Mouse (Mus musculus): ENCODE measurements around the gene Zc3h12b. TPM values are rescaled to one million over a fixed set of nuclear protein-coding genes. Genes with fewer than 3 reads are reported as not detected.

Gene Zc3h12b
- polyA plus RNA-seq (2016; fragmentation: Nextera tagmentation; extraction: Ambion mirVana), result 2.7 and 2.8 TPM in 2 replicates

- Histone ChIP-seq H3K9me3 (no peaks in the 10 kb centered on the region), H3K4me1 (no peaks in the 10 kb centered on the region), H3K36me3 (no peaks in the 10 kb centered on the region), H3K27ac (0 out of 2 replicates have a peak within 1 kb of the TSS, but pooled peaks have one; percentile 32), H3K4me3 (peak within 1 kb of the TSS; percentile 42), H3K9ac (peak within 1 kb of the TSS; percentile 38; the same call in 1 of the 2 replicates), H3K4me2 (replicated peaks) (peak within 1 kb of the TSS; percentile 53), H3K27me3 (replicated peaks) (no peaks in the 10 kb centered on the region)
- peak; percentile 99 for ATAC-seq (ENCODE audit: low FRiP score, low read depth)
- WGBS, result 15% methylated on average over 42 of the region's 46 CpGs
Observed at GRCm38 (mm10) chrX:95711227-95712111, at the start of gene Zc3h12b. TSS of gene Zc3h12b (plus strand) at chrX:95711678.

GRCm38 (mm10) chrX:95682206-95682605 is 29.3 kb upstream of the Zc3h12b start:
- Histone ChIP-seq H3K4me2 (replicated peaks) (no peak overlapping the region), H3K9ac (no peak overlapping the region), H3K4me3 (no peak overlapping the region), H3K9me3 (no peaks in the 10 kb centered on the region), H3K27ac (no peak overlapping the region), H3K36me3 (no peaks in the 10 kb centered on the region), H3K27me3 (replicated peaks) (no peaks in the 10 kb centered on the region), H3K4me1 (no peaks in the 10 kb centered on the region)
- WGBS, result 84% methylated on average over 1 of the region's 1 CpGs
- ATAC-seq (ENCODE audit: low FRiP score, low read depth), result no peak

GRCm38 (mm10) chrX:95687119-95687518 is 24.4 kb upstream of the Zc3h12b start:
- 77% methylated on average over 1 of the region's 1 CpGs for WGBS
- ATAC-seq (ENCODE audit: low FRiP score, low read depth), result no peak
- no peak overlapping the region for H3K9ac ChIP-seq
- H3K4me1 ChIP-seq, result no peaks in the 10 kb centered on the region
- no peaks in the 10 kb centered on the region for H3K27me3 ChIP-seq (replicated peaks)
- H3K27ac ChIP-seq, result no peak overlapping the region
- H3K36me3 ChIP-seq, result no peaks in the 10 kb centered on the region
- no peak overlapping the region for H3K4me3 ChIP-seq
- H3K4me2 ChIP-seq (replicated peaks), result no peak overlapping the region
- H3K9me3 ChIP-seq, result no peaks in the 10 kb centered on the region

- no peak overlapping the region for H3K9ac ChIP-seq
- no peak overlapping the region for H3K27ac ChIP-seq
- H3K27me3 ChIP-seq (replicated peaks), result no peaks in the 10 kb centered on the region
- no peak overlapping the region for H3K4me2 ChIP-seq (replicated peaks)
- no peaks in the 10 kb centered on the region for H3K4me1 ChIP-seq
- no peaks in the 10 kb centered on the region for H3K36me3 ChIP-seq
- no peaks in the 10 kb centered on the region for H3K9me3 ChIP-seq
- ATAC-seq (ENCODE audit: low FRiP score, low read depth), result no peak
- WGBS, result 37% methylated on average over 2 of the region's 2 CpGs
- H3K4me3 ChIP-seq, result no peak overlapping the region
Observed at GRCm38 (mm10) chrX:95738253-95738652, 26.8 kb downstream of the Zc3h12b start.

- ATAC-seq (ENCODE audit: low FRiP score, low read depth), result no peak
- no peak overlapping the region for H3K27ac ChIP-seq
- no peak overlapping the region for H3K4me3 ChIP-seq
- 71% methylated on average over 3 of the region's 3 CpGs for WGBS
- H3K4me1 ChIP-seq, result no peaks in the 10 kb centered on the region
- no peak overlapping the region for H3K4me2 ChIP-seq (replicated peaks)
- H3K36me3 ChIP-seq, result no peaks in the 10 kb centered on the region
- no peaks in the 10 kb centered on the region for H3K9me3 ChIP-seq
- H3K9ac ChIP-seq, result no peak overlapping the region
- no peaks in the 10 kb centered on the region for H3K27me3 ChIP-seq (replicated peaks)
Observed at GRCm38 (mm10) chrX:95795881-95796280, 84.4 kb downstream of the Zc3h12b start.

- no peak overlapping the region for H3K4me2 ChIP-seq (replicated peaks)
- no peaks in the 10 kb centered on the region for H3K36me3 ChIP-seq
- no peaks in the 10 kb centered on the region for H3K9me3 ChIP-seq
- no peak overlapping the region for H3K27ac ChIP-seq
- no peak for ATAC-seq (ENCODE audit: low FRiP score, low read depth)
- H3K9ac ChIP-seq, result no peak overlapping the region
- no peak overlapping the region for H3K4me3 ChIP-seq
- 80% methylated on average over 1 of the region's 1 CpGs for WGBS
- no peaks in the 10 kb centered on the region for H3K4me1 ChIP-seq
- no peaks in the 10 kb centered on the region for H3K27me3 ChIP-seq (replicated peaks)
Observed at GRCm38 (mm10) chrX:95801790-95802189, 90.3 kb downstream of the Zc3h12b start.

- WGBS, result 69% methylated on average over 13 of the region's 14 CpGs
- H3K9ac ChIP-seq, result no peak overlapping the region
- H3K36me3 ChIP-seq, result no peaks in the 10 kb centered on the region
- H3K4me3 ChIP-seq, result no peak overlapping the region
- no peak for ATAC-seq (ENCODE audit: low FRiP score, low read depth)
- no peak overlapping the region for H3K27ac ChIP-seq
- H3K9me3 ChIP-seq, result no peaks in the 10 kb centered on the region
- no peak overlapping the region for H3K4me2 ChIP-seq (replicated peaks)
- no peaks in the 10 kb centered on the region for H3K27me3 ChIP-seq (replicated peaks)
- H3K4me1 ChIP-seq, result no peaks in the 10 kb centered on the region
Observed at GRCm38 (mm10) chrX:95852806-95853205, 141.3 kb downstream of the Zc3h12b start.

GRCm38 (mm10) chrX:95881111-95881510 is 169.6 kb downstream of the Zc3h12b start:
- no peak for ATAC-seq (ENCODE audit: low FRiP score, low read depth)
- no peaks in the 10 kb centered on the region for H3K36me3 ChIP-seq
- H3K4me1 ChIP-seq, result no peaks in the 10 kb centered on the region
- H3K27ac ChIP-seq, result no peak overlapping the region
- no peaks in the 10 kb centered on the region for H3K9me3 ChIP-seq
- no peak overlapping the region for H3K4me3 ChIP-seq
- H3K4me2 ChIP-seq (replicated peaks), result no peak overlapping the region
- H3K9ac ChIP-seq, result no peak overlapping the region
- no peaks in the 10 kb centered on the region for H3K27me3 ChIP-seq (replicated peaks)

- Histone ChIP-seq H3K4me3 (no peak overlapping the region), H3K4me1 (no peaks in the 10 kb centered on the region), H3K4me2 (replicated peaks) (no peak overlapping the region), H3K27me3 (replicated peaks) (no peaks in the 10 kb centered on the region), H3K36me3 (no peaks in the 10 kb centered on the region), H3K9me3 (no peaks in the 10 kb centered on the region), H3K9ac (no peak overlapping the region), H3K27ac (no peak overlapping the region)
- no peak for ATAC-seq (ENCODE audit: low FRiP score, low read depth)
- 85% methylated on average over 3 of the region's 3 CpGs for WGBS
Observed at GRCm38 (mm10) chrX:95902716-95903115, 191.2 kb downstream of the Zc3h12b start.

GRCm38 (mm10) chrX:95935481-95935880 is 224.0 kb downstream of the Zc3h12b start:
- no peak overlapping the region for H3K4me3 ChIP-seq
- H3K9ac ChIP-seq, result no peak overlapping the region
- no peak overlapping the region for H3K27ac ChIP-seq
- H3K36me3 ChIP-seq, result peaks cover 21% of the 10 kb centered on the region
- no peaks in the 10 kb centered on the region for H3K27me3 ChIP-seq (replicated peaks)
- no peaks in the 10 kb centered on the region for H3K9me3 ChIP-seq
- no peak for ATAC-seq (ENCODE audit: low FRiP score, low read depth)
- H3K4me2 ChIP-seq (replicated peaks), result no peak overlapping the region
- no peaks in the 10 kb centered on the region for H3K4me1 ChIP-seq
- WGBS, result 91% methylated on average over 2 of the region's 2 CpGs

GRCm38 (mm10) chrX:95945496-95945895 is 234.0 kb downstream of the Zc3h12b start:
- H3K4me2 ChIP-seq (replicated peaks), result no peak overlapping the region
- ATAC-seq (ENCODE audit: low FRiP score, low read depth), result no peak
- 93% methylated on average over 2 of the region's 2 CpGs for WGBS

GRCm38 (mm10) chrX:95948135-95948534 is 236.7 kb downstream of the Zc3h12b start:
- peaks cover 9% of the 10 kb centered on the region for H3K36me3 ChIP-seq
- no peaks in the 10 kb centered on the region for H3K27me3 ChIP-seq (replicated peaks)
- no peak overlapping the region for H3K27ac ChIP-seq
- H3K4me1 ChIP-seq, result no peaks in the 10 kb centered on the region
- no peak overlapping the region for H3K9ac ChIP-seq
- WGBS, result 91% methylated on average over 4 of the region's 4 CpGs
- no peak for ATAC-seq (ENCODE audit: low FRiP score, low read depth)
- no peak overlapping the region for H3K4me3 ChIP-seq
- H3K9me3 ChIP-seq, result no peaks in the 10 kb centered on the region
- no peak overlapping the region for H3K4me2 ChIP-seq (replicated peaks)

More at GRCm38 (mm10) chrX:95945496-95945895, 234.0 kb downstream of the Zc3h12b start:
- Histone ChIP-seq H3K27ac (no peak overlapping the region), H3K4me3 (no peak overlapping the region), H3K36me3 (peaks cover 12% of the 10 kb centered on the region), H3K4me1 (no peaks in the 10 kb centered on the region), H3K9me3 (no peaks in the 10 kb centered on the region), H3K27me3 (replicated peaks) (no peaks in the 10 kb centered on the region), H3K9ac (no peak overlapping the region)

- H3K27ac ChIP-seq, result no peak overlapping the region
- no peak overlapping the region for H3K4me2 ChIP-seq (replicated peaks)
- H3K36me3 ChIP-seq, result peaks cover 4% of the 10 kb centered on the region; the same call in 1 of the 2 replicates
- no peak for ATAC-seq (ENCODE audit: low FRiP score, low read depth)
- no peak overlapping the region for H3K4me3 ChIP-seq
- H3K9ac ChIP-seq, result no peak overlapping the region
- 52% methylated on average over 3 of the region's 3 CpGs for WGBS
- peaks cover 2% of the 10 kb centered on the region; the same call in 1 of the 2 replicates for H3K4me1 ChIP-seq
- no peaks in the 10 kb centered on the region for H3K9me3 ChIP-seq
- H3K27me3 ChIP-seq (replicated peaks), result no peaks in the 10 kb centered on the region
Observed at GRCm38 (mm10) chrX:95950776-95951175, 239.3 kb downstream of the Zc3h12b start.

Data from neural tube, embryonic 12.5 days (tissue).